Mouse (Mus musculus): ENCODE measurements around the gene Sipa1l3.

Sipa1l3 gene

GRCm38 (mm10) chr7:29283876-29284275 is 234.6 kb downstream of the Sipa1l3 start:
- no peak for ATAC-seq (ENCODE audit: low TSS enrichment)

GRCm38 (mm10) chr7:29282074-29282554 is 236.3 kb downstream of the Sipa1l3 start:
- no peak for ATAC-seq (ENCODE audit: low TSS enrichment)

- ATAC-seq (ENCODE audit: low TSS enrichment) = peak; percentile 31; the same call in 1 of the 2 replicates
These were observed 237.0 kb downstream of the Sipa1l3 start, which contains the start of gene Spint2 for GRCm38 (mm10) chr7:29281201-29282073. TSS of gene Spint2 (minus strand) at chr7:29281912.

GRCm38 (mm10) chr7:29280801-29281200 is 237.6 kb downstream of the Sipa1l3 start:
- no peak for ATAC-seq (ENCODE audit: low TSS enrichment)

- no peak for ATAC-seq (ENCODE audit: low TSS enrichment)
These were observed 238.5 kb downstream of the Sipa1l3 start for GRCm38 (mm10) chr7:29279924-29280323.

GRCm38 (mm10) chr7:29279261-29279660 is 239.2 kb downstream of the Sipa1l3 start:
- ATAC-seq (ENCODE audit: low TSS enrichment) = no peak

- no peak for ATAC-seq (ENCODE audit: low TSS enrichment)
These were observed 240.9 kb downstream of the Sipa1l3 start for GRCm38 (mm10) chr7:29277510-29277909.

- ATAC-seq (ENCODE audit: low TSS enrichment) = no peak
These were observed 241.7 kb downstream of the Sipa1l3 start for GRCm38 (mm10) chr7:29276715-29277114.

- peak; percentile 81 for ATAC-seq (ENCODE audit: low TSS enrichment)
These were observed 246.6 kb downstream of the Sipa1l3 start for GRCm38 (mm10) chr7:29271687-29272465.

- no peak for ATAC-seq (ENCODE audit: low TSS enrichment)
These were observed 248.0 kb downstream of the Sipa1l3 start for GRCm38 (mm10) chr7:29270445-29270844.

Measured in frontal cortex, adult (tissue).